Mouse (Mus musculus) layer of hippocampus, adult 9-11 months (tissue): ENCODE data around the gene Ccr3.
A peak's percentile ranks its signal among the peaks of the same experiment; 100 is the strongest.
"Not testable (repeated sequence)": the region's sequence is repeated elsewhere in the genome, so short reads cannot be mapped to it uniquely, and the experiment has no call there.

Source experiments
- DNase-seq: peaks from one replicate; pipeline ENCODE4 v3.0.0; 2022

The Ccr3 gene

GRCm38 (mm10) chr9:124021672-124022071 lies at the start of gene Ccr3:
Ccr3 (plus strand) TSS chr9:124021972.
- DNase-seq = no peak

- DNase-seq = no peak
Observed at GRCm38 (mm10) chr9:123975630-123976029, 46.1 kb upstream of the Ccr3 start.

GRCm38 (mm10) chr9:123976876-123977663 lies 44.7 kb upstream of the Ccr3 start:
- DNase-seq = no peak

- DNase-seq = no peak
Observed at GRCm38 (mm10) chr9:123978308-123978707, 43.5 kb upstream of the Ccr3 start, which contains the start of gene Ccr1l1. Ccr1l1 (minus strand) TSS chr9:123978408.

- not testable (repeated sequence) for DNase-seq
Observed at GRCm38 (mm10) chr9:123980858-123981475, 40.8 kb upstream of the Ccr3 start.

- DNase-seq = no peak
Observed at GRCm38 (mm10) chr9:123981909-123982308, 39.9 kb upstream of the Ccr3 start.

- no peak for DNase-seq
Observed at GRCm38 (mm10) chr9:123982720-123983119, 39.1 kb upstream of the Ccr3 start.

GRCm38 (mm10) chr9:123984943-123985342 lies 36.8 kb upstream of the Ccr3 start:
- no peak for DNase-seq

- DNase-seq = peak; percentile 46
Observed at GRCm38 (mm10) chr9:123986217-123986616, 35.6 kb upstream of the Ccr3 start.

GRCm38 (mm10) chr9:123989671-123990070 lies 32.1 kb upstream of the Ccr3 start:
- DNase-seq = no peak

GRCm38 (mm10) chr9:123991312-123991906 lies 30.4 kb upstream of the Ccr3 start:
- DNase-seq = peak; percentile 21

- no peak for DNase-seq
Observed at GRCm38 (mm10) chr9:123997719-123998118, 24.1 kb upstream of the Ccr3 start.

GRCm38 (mm10) chr9:123999784-124000183 lies 22.0 kb upstream of the Ccr3 start:
- DNase-seq = no peak

- no peak for DNase-seq
Observed at GRCm38 (mm10) chr9:124012691-124013090, 9.1 kb upstream of the Ccr3 start.

- DNase-seq = no peak
Observed at GRCm38 (mm10) chr9:124013270-124013669, 8.5 kb upstream of the Ccr3 start.

- no peak for DNase-seq
Observed at GRCm38 (mm10) chr9:124014985-124015652, 6.7 kb upstream of the Ccr3 start.

- DNase-seq = no peak
Observed at GRCm38 (mm10) chr9:124016048-124016447, 5.7 kb upstream of the Ccr3 start.

GRCm38 (mm10) chr9:124019887-124020286 lies 1.9 kb upstream of the Ccr3 start:
- no peak for DNase-seq

- DNase-seq = peak; percentile 8
Observed at GRCm38 (mm10) chr9:124033345-124033744, 11.6 kb downstream of the Ccr3 start.

GRCm38 (mm10) chr9:124037707-124038106 lies 15.9 kb downstream of the Ccr3 start:
- DNase-seq = peak; percentile 93

GRCm38 (mm10) chr9:124038158-124038582 lies 16.4 kb downstream of the Ccr3 start:
- DNase-seq = no peak

- no peak for DNase-seq
Observed at GRCm38 (mm10) chr9:124038949-124039348, 17.2 kb downstream of the Ccr3 start.

- DNase-seq = no peak
Observed at GRCm38 (mm10) chr9:124040932-124041331, 19.2 kb downstream of the Ccr3 start.
